Mouse (Mus musculus) splenic B cell, adult 2 months (primary cell): ENCODE measurements around the gene Col6a5.

Experiments used
- DNase-seq: peaks from one replicate; pipeline ENCODE4 v3.0.0-alpha.2; 2011; ENCODE audit warnings: low read depth, low spot score
- H3K27me3 ChIP-seq: 2 replicates; pipeline ENCODE4 v1.6.1; 2012; ENCODE audit warnings: mild to moderate bottlenecking, low read length, moderate library complexity, mixed read lengths; ENCODE audit not compliant: control insufficient read depth, poor library complexity, insufficient read depth, severe bottlenecking
- H3K36me3 ChIP-seq: 2 replicates; pipeline ENCODE4 v1.6.1; 2012; ENCODE audit warnings: mild to moderate bottlenecking, low read length, moderate library complexity, mixed read lengths; ENCODE audit not compliant: control insufficient read depth, poor library complexity, insufficient read depth, severe bottlenecking

Gene Col6a5

GRCm38 (mm10) chr9:105960533-105960932 lies at the start of gene Col6a5:
TSS of gene Col6a5 (minus strand) at chr9:105960643.
- no peaks in the 10 kb centered on the region for H3K36me3 ChIP-seq
- no peak for DNase-seq
- no peaks in the 10 kb centered on the region for H3K27me3 ChIP-seq

DNA sequence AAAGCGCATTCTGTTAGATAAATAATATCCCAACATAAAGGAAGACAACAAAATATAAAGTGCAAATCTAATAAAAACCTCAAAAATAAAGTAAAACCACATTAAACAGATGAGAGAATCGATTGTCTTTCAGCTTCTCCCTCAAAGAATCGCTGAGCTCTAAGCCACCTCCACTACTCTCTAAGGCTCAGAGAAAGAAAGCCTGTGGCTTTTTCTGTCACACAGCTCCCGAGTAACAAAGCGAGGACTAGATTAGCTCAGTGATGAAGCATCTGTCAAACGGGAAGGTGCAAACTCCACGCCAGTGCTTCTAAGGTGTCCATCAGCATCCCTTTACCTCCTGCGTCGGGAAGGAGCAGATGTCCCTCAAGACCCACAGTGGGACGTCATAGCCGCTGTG lies 37.5 kb upstream of the Col6a5 start:
- Histone ChIP-seq H3K36me3 (no peaks in the 10 kb centered on the region), H3K27me3 (no peaks in the 10 kb centered on the region)
- DNase-seq, result no peak

DNA sequence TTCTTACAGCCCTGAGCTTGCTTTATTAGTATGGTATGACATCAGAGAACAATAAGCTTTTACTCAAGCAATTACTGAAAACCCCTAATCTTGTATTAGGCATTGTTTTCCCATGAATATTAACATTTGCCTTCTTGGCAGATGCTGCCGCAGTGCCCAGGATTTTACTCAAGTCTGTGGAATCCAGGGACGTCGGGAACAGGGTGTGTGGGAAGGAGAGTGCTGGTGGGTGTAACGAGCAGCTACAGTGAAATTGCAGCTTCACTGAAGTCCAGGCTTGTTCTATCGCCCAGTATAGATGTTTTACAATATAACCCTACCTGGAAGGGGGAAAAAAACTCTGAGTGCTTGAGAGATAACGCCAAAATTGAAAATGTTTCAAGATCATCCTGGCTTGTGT lies 32.0 kb upstream of the Col6a5 start:
- Histone ChIP-seq H3K36me3 (no peaks in the 10 kb centered on the region), H3K27me3 (no peaks in the 10 kb centered on the region)
- DNase-seq, result no peak

DNA sequence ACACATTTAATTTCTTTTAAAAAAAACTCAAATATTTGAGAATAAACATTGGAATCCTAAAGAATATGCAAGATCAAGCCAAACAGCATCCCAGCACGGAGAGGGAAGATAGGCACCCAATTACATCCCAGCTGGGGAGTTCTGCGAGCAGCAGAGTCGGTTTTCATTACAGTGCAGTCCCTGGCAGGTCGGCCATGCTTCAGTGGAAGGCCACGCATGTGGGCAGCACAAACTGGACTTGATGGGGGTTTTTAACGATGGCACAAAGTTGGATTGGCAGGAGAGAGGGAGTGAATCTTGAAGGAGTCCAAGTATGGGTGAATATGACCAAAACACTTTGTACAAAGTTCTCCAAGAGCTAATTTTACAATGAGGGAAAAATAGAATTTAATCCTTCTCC lies 29.7 kb upstream of the Col6a5 start:
- Histone ChIP-seq H3K27me3 (no peaks in the 10 kb centered on the region), H3K36me3 (no peaks in the 10 kb centered on the region)
- no peak for DNase-seq

DNA sequence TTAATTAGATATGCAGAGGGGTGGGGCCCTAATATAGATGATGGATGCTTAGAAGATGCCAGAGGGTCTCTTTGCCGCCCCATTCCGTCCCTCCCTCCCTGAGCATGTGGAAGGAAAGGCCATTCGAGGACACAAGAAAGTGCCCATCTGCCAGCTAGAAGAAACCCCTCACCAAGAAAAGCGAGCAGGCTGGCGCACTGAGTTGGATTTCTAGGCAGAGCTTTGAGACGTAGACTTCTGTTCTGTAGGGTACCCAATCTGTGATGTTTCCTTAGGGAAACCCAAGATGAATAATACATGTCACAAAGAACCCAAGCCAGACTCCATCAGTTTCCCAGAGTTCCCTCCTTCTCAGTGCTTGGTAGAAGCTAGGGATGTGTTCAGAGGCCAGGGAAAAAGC lies 29.0 kb upstream of the Col6a5 start:
- DNase-seq, result no peak
- Histone ChIP-seq H3K27me3 (no peaks in the 10 kb centered on the region), H3K36me3 (no peaks in the 10 kb centered on the region)

- no peaks in the 10 kb centered on the region for H3K36me3 ChIP-seq
- H3K27me3 ChIP-seq, result no peaks in the 10 kb centered on the region
- peak; percentile 2 for DNase-seq
Measured at GRCm38 (mm10) chr9:105988096-105988495, 27.7 kb upstream of the Col6a5 start.

GRCm38 (mm10) chr9:105984931-105985519 lies 24.6 kb upstream of the Col6a5 start:
- Histone ChIP-seq H3K36me3 (no peaks in the 10 kb centered on the region), H3K27me3 (no peaks in the 10 kb centered on the region)
- no peak for DNase-seq

GRCm38 (mm10) chr9:105978479-105978878 lies 18.0 kb upstream of the Col6a5 start:
- Histone ChIP-seq H3K36me3 (no peaks in the 10 kb centered on the region), H3K27me3 (no peaks in the 10 kb centered on the region)
- no peak for DNase-seq

DNA sequence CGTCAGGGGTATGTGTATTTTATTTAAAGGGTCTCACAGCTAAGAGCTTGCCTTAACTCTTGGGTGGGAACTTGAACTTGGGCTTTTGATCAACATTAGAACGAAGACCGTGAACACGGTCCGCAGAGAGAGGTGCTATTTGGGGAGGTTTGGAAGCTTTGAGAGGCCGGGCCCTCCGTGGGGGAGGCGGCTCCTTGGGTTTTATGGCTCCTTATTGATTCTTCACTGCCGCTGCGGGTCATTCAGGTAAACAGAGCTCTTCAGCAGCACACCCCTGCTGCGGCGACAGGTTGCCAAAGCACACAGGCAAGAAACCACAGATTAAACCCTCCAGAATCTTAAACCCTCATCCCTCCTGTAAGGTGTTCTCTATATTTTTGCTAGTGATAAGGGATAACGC lies 16.4 kb upstream of the Col6a5 start:
- Histone ChIP-seq H3K36me3 (no peaks in the 10 kb centered on the region), H3K27me3 (no peaks in the 10 kb centered on the region)
- DNase-seq, result no peak

DNA sequence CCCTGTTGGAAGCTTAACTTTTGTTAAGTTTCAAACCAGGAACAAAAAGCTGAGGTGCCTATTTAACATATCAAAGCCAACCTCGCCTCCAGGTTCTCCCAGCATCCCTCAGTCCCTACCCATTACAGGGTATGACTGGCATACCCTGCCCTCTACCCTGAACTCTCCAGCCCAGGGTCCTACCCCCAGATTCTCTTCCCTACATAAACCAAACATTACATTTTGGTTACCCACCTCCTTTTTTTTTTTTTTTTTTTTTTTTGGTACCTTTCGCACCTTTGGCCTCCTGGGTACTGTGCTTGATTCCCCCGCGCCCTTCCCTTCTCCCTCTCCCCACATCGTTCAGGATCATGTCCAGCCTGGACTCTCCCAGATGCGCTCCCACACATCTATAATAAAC lies 15.9 kb upstream of the Col6a5 start:
- DNase-seq, result no peak
- Histone ChIP-seq H3K36me3 (no peaks in the 10 kb centered on the region), H3K27me3 (no peaks in the 10 kb centered on the region)

- Histone ChIP-seq H3K36me3 (no peaks in the 10 kb centered on the region), H3K27me3 (no peaks in the 10 kb centered on the region)
- no peak for DNase-seq
Measured at GRCm38 (mm10) chr9:105973736-105974135, 13.3 kb upstream of the Col6a5 start.

DNA sequence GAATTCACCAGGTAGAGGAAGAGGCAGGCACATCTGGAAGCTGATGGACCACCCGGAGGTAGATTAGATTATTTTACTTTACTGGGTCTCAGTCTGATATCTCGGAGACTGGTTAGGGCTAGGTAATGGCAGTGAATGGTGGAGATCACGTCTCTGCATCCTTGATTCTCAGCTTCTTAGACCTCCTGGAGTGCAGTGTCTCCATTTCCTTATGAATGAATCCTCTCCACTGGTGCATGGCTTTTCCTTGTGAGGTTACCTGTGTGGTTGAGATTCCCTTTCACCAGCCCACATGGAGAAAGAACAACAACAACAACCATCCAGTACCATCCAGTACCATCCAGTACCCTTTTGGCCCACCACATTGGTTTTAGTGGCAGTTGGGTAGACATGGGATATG lies 11.6 kb upstream of the Col6a5 start:
- no peak for DNase-seq
- H3K27me3 ChIP-seq, result no peaks in the 10 kb centered on the region
- no peaks in the 10 kb centered on the region for H3K36me3 ChIP-seq

GRCm38 (mm10) chr9:105971351-105971894 lies 11.0 kb upstream of the Col6a5 start:
- no peaks in the 10 kb centered on the region for H3K27me3 ChIP-seq
- H3K36me3 ChIP-seq, result no peaks in the 10 kb centered on the region
- no peak for DNase-seq

GRCm38 (mm10) chr9:105970901-105971300 lies 10.5 kb upstream of the Col6a5 start:
- no peak for DNase-seq
- Histone ChIP-seq H3K36me3 (no peaks in the 10 kb centered on the region), H3K27me3 (no peaks in the 10 kb centered on the region)

GRCm38 (mm10) chr9:105967976-105968375 lies 7.5 kb upstream of the Col6a5 start:
- no peaks in the 10 kb centered on the region for H3K27me3 ChIP-seq
- H3K36me3 ChIP-seq, result no peaks in the 10 kb centered on the region
- no peak for DNase-seq

DNA sequence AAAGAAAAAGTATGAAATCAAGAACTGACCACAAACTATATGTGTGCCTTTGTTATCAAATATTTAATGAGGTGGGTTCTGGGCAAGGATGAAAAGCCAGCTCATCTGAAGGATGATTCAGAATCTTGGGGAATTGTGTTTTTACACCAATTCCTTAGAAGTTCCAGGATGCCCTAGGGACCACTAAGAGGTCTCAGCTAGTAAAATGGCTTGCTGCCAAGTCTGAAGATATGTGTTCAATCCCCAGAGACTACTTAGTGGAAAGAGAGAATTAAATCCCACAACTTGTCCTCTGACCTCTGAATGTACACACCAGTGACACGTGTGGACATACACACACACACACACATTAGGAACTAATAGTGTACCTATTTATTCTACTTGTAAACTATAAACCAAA lies 1.3 kb downstream of the Col6a5 start:
- Histone ChIP-seq H3K36me3 (no peaks in the 10 kb centered on the region), H3K27me3 (no peaks in the 10 kb centered on the region)
- DNase-seq, result no peak
